Mouse (Mus musculus) testis, postnatal 14 days (tissue): ENCODE data around the gene Osbp2.
"Not testable (repeated sequence)": the region's sequence is repeated elsewhere in the genome, so short reads cannot be mapped to it uniquely, and the experiment has no call there.

Source experiments
- DNase-seq: peaks from one replicate; pipeline ENCODE4 v3.0.0; 2021; ENCODE audit warnings: low spot score

Gene Osbp2

GRCm38 (mm10) chr11:3863454-3864112, at the start of gene Osbp2:
Gene Osbp2 (minus strand): TSS chr11:3863903.
- peak; percentile 80 for DNase-seq

GRCm38 (mm10) chr11:3912875-3913271, 49.2 kb upstream of the Osbp2 start:
- DNase-seq: no peak

- DNase-seq: no peak
Observed at GRCm38 (mm10) chr11:3912100-3912874, 48.6 kb upstream of the Osbp2 start.

- not testable (repeated sequence) for DNase-seq
Observed at GRCm38 (mm10) chr11:3911440-3911839, 47.7 kb upstream of the Osbp2 start.

- no peak for DNase-seq
Observed at GRCm38 (mm10) chr11:3910513-3911310, 47.0 kb upstream of the Osbp2 start.

GRCm38 (mm10) chr11:3909236-3909635, 45.5 kb upstream of the Osbp2 start:
- no peak for DNase-seq

- no peak for DNase-seq
Observed at GRCm38 (mm10) chr11:3905446-3905845, 41.7 kb upstream of the Osbp2 start.

GRCm38 (mm10) chr11:3904673-3905072, 41.0 kb upstream of the Osbp2 start:
- no peak for DNase-seq

GRCm38 (mm10) chr11:3903046-3903445, 39.3 kb upstream of the Osbp2 start:
- peak; percentile 49 for DNase-seq

- no peak for DNase-seq
Observed at GRCm38 (mm10) chr11:3902516-3902915, 38.8 kb upstream of the Osbp2 start.

GRCm38 (mm10) chr11:3900296-3900695, 36.6 kb upstream of the Osbp2 start:
- DNase-seq: no peak

- no peak for DNase-seq
Observed at GRCm38 (mm10) chr11:3895933-3896332, 32.2 kb upstream of the Osbp2 start.

GRCm38 (mm10) chr11:3895458-3895857, 31.8 kb upstream of the Osbp2 start:
- DNase-seq: no peak

GRCm38 (mm10) chr11:3894406-3895281, 30.9 kb upstream of the Osbp2 start, which contains the start of the genes 4921536K21Rik and Dusp18:
Gene 4921536K21Rik (minus strand): TSS chr11:3895098.
Gene Dusp18 (plus strand): TSS chr11:3895240.
- DNase-seq: peak; percentile 92

GRCm38 (mm10) chr11:3893970-3894369, 30.3 kb upstream of the Osbp2 start:
- no peak for DNase-seq

GRCm38 (mm10) chr11:3887331-3887730, 23.6 kb upstream of the Osbp2 start:
- no peak for DNase-seq

GRCm38 (mm10) chr11:3883711-3884110, 20.0 kb upstream of the Osbp2 start:
- DNase-seq: no peak

- peak; percentile 64 for DNase-seq
Observed at GRCm38 (mm10) chr11:3879836-3880235, 16.1 kb upstream of the Osbp2 start.

GRCm38 (mm10) chr11:3878660-3879059, 15.0 kb upstream of the Osbp2 start:
- DNase-seq: no peak

- no peak for DNase-seq
Observed at GRCm38 (mm10) chr11:3876419-3876818, 12.7 kb upstream of the Osbp2 start.

- no peak for DNase-seq
Observed at GRCm38 (mm10) chr11:3864343-3864742, 640 bp upstream of the Osbp2 start.
